Comparison of ENCODE assay signal across 9 mouse cellular contexts in genomic region chr11:43549701-43550100, GRCm38 (mm10). TPM values are rescaled to one million over a fixed set of nuclear protein-coding genes. Genes with fewer than 3 reads are reported as not detected.
DNase-seq lines count a peak whose midpoint lies in the region; ATAC-seq and TF ChIP-seq lines count a peak whose summit lies in the region.
"Had no signal": no experiment of that assay in that cellular context is flagged by ENCODE, and none has a peak within 500 bp of the region (broad histone marks: within the 10 kb centered on the region; RNA-seq: fewer than 3 reads in every experiment).

No protein-coding gene starts in this region.

- no peak overlapping the region for H3K4me2 ChIP-seq in kidney, embryonic 16.5 days (replicated peaks; ENCODE audit: low read depth, low read length)
- H3K4me2 ChIP-seq: hindbrain, embryonic 15.5 days had no signal

- no peak for TF ChIP-seq POLR2A in heart, adult 2 months (IDR thresholded peaks at IDR 0.05; ENCODE audit: insufficient read depth, low read depth, low read length)

- 13% methylated on average over 11 of the region's 11 CpGs for WGBS in heart, adult 2 months
- 26% methylated on average over 11 of the region's 11 CpGs for WGBS in kidney, embryonic 16.5 days

- no peaks in the 10 kb centered on the region for H3K9me3 ChIP-seq in kidney, embryonic 16.5 days (ENCODE audit: low read length)
- H3K9me3 ChIP-seq: hindbrain, embryonic 15.5 days had no signal

- no peaks in the 10 kb centered on the region for H3K27me3 ChIP-seq in heart, adult 2 months (ENCODE audit: control insufficient read depth, insufficient read depth, low read length)
- no peaks in the 10 kb centered on the region for H3K27me3 ChIP-seq in kidney, embryonic 16.5 days (ENCODE audit: insufficient read depth, low read length)
- H3K27me3 ChIP-seq: hindbrain, embryonic 15.5 days had no signal

- intact Hi-C loops in heart, adult 2 months (cut with DNase I): loop anchor here (2.0 kb wide), 1 partner anchor 19 kb away; no protein-coding TSS in a partner anchor

- H3K4me3 ChIP-seq in heart, adult 2 months: no peak overlapping the region
- H3K4me3 ChIP-seq in kidney, embryonic 16.5 days (ENCODE audit: low read length): no peak overlapping the region
- H3K4me3 ChIP-seq: hindbrain, embryonic 15.5 days had no signal

- H3K27ac ChIP-seq in heart, adult 2 months: no peak overlapping the region; the same call in 1 of the 2 replicates
- H3K27ac ChIP-seq in kidney, embryonic 16.5 days (ENCODE audit: low read length): peak overlapping the region; percentile 77
- H3K27ac ChIP-seq: hindbrain, embryonic 15.5 days had no signal

- DNase-seq in cerebellum, adult 11-12 months: no peak
- peak; percentile 80 for DNase-seq in Muller cell, postnatal 12 days (ENCODE audit: inconsistent ontology term)
- DNase-seq in heart, adult 2 months: peak; percentile 51 to 76
- DNase-seq in lung, postnatal 14 days: peak; percentile 62
- DNase-seq in thymus, postnatal 10 days (ENCODE audit: low spot score in 2 of 2): no peak

- TF ChIP-seq CTCF in heart, adult 2 months (IDR thresholded peaks at IDR 0.05): no peak

- H3K4me1 ChIP-seq in heart, adult 2 months (ENCODE audit: control insufficient read depth, insufficient read depth, low read length): peaks cover 11% of the 10 kb centered on the region
- H3K4me1 ChIP-seq in kidney, embryonic 16.5 days (ENCODE audit: insufficient read depth, low read length): peaks cover 50% of the 10 kb centered on the region

- H3K36me3 ChIP-seq in heart, adult 2 months (ENCODE audit: control insufficient read depth, insufficient read depth, low read length): no peaks in the 10 kb centered on the region
- H3K36me3 ChIP-seq in kidney, embryonic 16.5 days (ENCODE audit: insufficient read depth, low read length): no peaks in the 10 kb centered on the region; the same call in 1 of the 2 replicates
- H3K36me3 ChIP-seq: hindbrain, embryonic 15.5 days had no signal

- H3K9ac ChIP-seq in heart, adult 2 months (ENCODE audit: low read depth, low read length): no peak overlapping the region
- 0 out of 2 replicates have a peak overlapping the region, but pooled peaks have one; percentile 37 for H3K9ac ChIP-seq in kidney, embryonic 16.5 days (replicated peaks; ENCODE audit: low read length)
- H3K9ac ChIP-seq: hindbrain, embryonic 15.5 days had no signal

- TF ChIP-seq EP300 in heart, adult 2 months (IDR thresholded peaks at IDR 0.05; ENCODE audit: insufficient read depth, low read depth, low read length): 0 out of 2 replicates have a peak, but pooled peaks have one; percentile 29

- H3K79me2 ChIP-seq in heart, adult 2 months (replicated peaks; ENCODE audit: control insufficient read depth, insufficient read depth, low read length): no peaks in the 10 kb centered on the region

- ATAC-seq in cerebellum, adult (ENCODE audit: insufficient number of reproducible peaks, low FRiP score, low TSS enrichment): peak; percentile 32; the same call in 1 of the 2 replicates
- peak; percentile 55; the same call in 1 of the 2 replicates for ATAC-seq in kidney, embryonic 16.5 days (ENCODE audit: low FRiP score, low TSS enrichment)
- ATAC-seq in megakaryocyte-erythroid progenitor cell, adult 5-6 weeks (replicated peaks; ENCODE audit: low FRiP score, low TSS enrichment, poor library complexity, severe bottlenecking): no peak

RNA-seq across cellular contexts. Expression of gene Ccnjl, which starts 21.1 kb away (rescaled TPM):
- 1 to 10 TPM; 2.1 to 3.0 TPM for total RNA-seq in heart, adult 2 months (2021)
- 2.0 and 2.9 TPM in 2 replicates for polyA plus RNA-seq in heart, adult 2 months (2012; rRNA removed)
- polyA plus RNA-seq in kidney, embryonic 16.5 days (2015; fragmentation: Nextera tagmentation; extraction: Ambion mirVana): 26.4 and 29.9 TPM in 2 replicates
- 1.7 TPM in 1 of 2 replicates, not detected in the other for total RNA-seq in megakaryocyte-erythroid progenitor cell, adult 5-6 weeks (2014; fragmentation: Nextera tagmentation)
- 0.11 and 0.33 TPM in 2 replicates for total RNA-seq in megakaryocyte-erythroid progenitor cell, adult 5-6 weeks (2017)

RNA-seq across cellular contexts. Expression of gene 4933415A04Rik, which starts 37.1 kb away (rescaled TPM):
- total RNA-seq in heart, adult 2 months (2021): under 1 TPM; 0.26 to 0.68 TPM
- 0.23 and 0.29 TPM in 2 replicates for polyA plus RNA-seq in heart, adult 2 months (2012; rRNA removed)
- 6.8 and 7.4 TPM in 2 replicates for polyA plus RNA-seq in kidney, embryonic 16.5 days (2015; fragmentation: Nextera tagmentation; extraction: Ambion mirVana)
- total RNA-seq in megakaryocyte-erythroid progenitor cell, adult 5-6 weeks (2014; fragmentation: Nextera tagmentation): not detected in 2 replicates
- total RNA-seq in megakaryocyte-erythroid progenitor cell, adult 5-6 weeks (2017): not detected in 2 replicates

RNA-seq across cellular contexts. Expression of gene Fabp6, which starts 51.6 kb away (rescaled TPM):
- not detected for total RNA-seq in heart, adult 2 months (2021)
- polyA plus RNA-seq in heart, adult 2 months (2012; rRNA removed): not detected in 2 replicates
- polyA plus RNA-seq in kidney, embryonic 16.5 days (2015; fragmentation: Nextera tagmentation; extraction: Ambion mirVana): 0.42 TPM in 1 of 2 replicates, not detected in the other
- total RNA-seq in megakaryocyte-erythroid progenitor cell, adult 5-6 weeks (2014; fragmentation: Nextera tagmentation): not detected in 2 replicates
- total RNA-seq in megakaryocyte-erythroid progenitor cell, adult 5-6 weeks (2017): not detected in 2 replicates
- polyA plus RNA-seq: hindbrain, embryonic 15.5 days had no signal

Comparison
In these comparisons a context has a peak if more than half of its experiments do, and no peak if none do; other contexts are left out.
1. DNase-seq: peak in Muller cell, postnatal 12 days (single experiment), heart, adult 2 months (2 of 2) and lung, postnatal 14 days (single experiment); none in cerebellum, adult 11-12 months (single experiment) and thymus, postnatal 10 days (0 of 2).